Mouse (Mus musculus) forelimb bud, embryonic 11.5 days (tissue): ENCODE results near the gene Prelid3b.

Experiments used
- DNase-seq: peaks from one replicate; pipeline ENCODE4 v3.0.0-alpha.2; 2012; ENCODE audit warnings: low read depth, low spot score

The Prelid3b gene

DNA sequence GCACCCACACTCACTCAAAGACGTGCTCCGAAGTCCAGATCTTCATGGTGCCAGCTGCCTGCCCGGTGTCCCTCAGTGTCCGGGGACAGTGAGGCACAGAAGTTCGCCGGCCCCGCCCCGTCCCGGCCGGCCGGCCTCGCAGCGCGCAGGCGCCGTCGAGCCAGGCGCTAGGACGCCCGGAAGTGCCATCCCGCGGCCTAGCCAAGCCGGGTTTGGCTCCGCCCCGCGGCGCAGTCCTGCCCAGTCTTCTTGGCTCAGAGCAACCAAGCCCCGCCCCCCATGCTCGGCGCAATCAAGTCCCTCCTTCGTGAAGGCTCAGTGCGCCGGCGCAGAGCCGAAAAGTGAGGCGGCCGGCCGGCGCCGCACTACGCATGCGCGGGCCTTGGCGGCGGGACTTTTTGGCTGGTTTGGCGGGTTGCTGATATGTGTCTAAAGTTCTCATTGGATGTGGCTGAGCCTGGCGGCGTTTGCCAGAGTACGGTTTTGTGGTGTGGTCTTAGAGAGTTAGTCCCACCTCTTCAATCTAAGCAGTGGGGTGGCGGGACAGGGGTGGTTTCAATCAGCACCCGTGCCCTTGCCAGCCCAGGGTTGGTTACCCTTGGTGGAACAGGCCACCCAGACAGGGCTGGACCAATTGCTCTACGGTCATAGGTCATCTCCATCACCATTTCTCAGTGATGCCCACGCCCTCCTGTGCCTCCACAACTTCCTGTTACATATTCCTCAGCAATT is at the start of gene Prelid3b:
TSS of gene Prelid3b (minus strand) at position 264 of the 732 bp plus-strand sequence.
- peak; percentile 99 for DNase-seq

GRCm38 (mm10) chr2:174522134-174522533 is 49.3 kb upstream of the Prelid3b start:
- DNase-seq, result no peak

DNA sequence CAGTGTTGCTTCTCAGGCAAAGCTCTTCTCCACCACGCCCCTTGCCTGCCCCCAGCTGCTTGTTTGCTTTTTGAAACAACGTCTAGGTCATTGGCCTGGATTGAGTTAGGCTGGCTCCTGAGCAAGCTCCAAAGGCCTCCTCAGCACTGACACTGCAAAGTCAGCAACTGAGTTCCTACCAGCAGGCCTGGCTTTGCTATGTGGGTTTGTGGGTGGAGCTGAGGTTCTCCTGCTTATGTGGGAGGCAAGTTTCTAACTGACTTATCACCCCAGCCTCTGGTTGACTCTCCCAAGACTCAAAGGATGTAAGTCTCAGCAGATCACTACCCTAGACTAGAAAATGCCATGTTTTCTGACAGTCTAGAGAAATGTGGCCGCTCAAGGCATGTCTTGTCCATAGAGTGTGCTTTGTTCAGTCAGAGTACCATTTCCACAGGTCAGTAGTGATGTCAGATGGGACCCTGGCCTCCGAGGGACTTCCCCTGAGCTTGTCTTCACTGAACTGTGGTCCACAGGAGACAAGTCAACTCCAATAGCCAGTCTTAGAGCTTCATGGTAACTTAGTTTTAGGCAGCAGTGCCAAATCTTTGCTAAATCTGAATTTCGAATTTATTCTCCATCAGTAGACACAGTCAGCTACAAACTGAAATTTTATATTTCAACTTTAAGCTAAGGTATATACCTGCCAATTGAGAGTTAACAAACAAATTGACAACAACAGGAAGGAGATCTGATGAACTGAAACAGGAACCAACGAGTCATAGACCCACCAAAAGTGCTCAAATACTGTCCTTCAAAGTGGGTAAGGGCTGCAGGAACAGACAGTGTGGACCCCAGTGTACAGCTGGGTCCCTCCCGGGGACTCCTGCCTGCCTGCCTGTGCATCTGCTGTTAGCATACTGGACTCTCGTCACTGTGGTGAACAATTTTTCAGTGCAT is 44.5 kb upstream of the Prelid3b start:
- DNase-seq, result no peak

- DNase-seq, result no peak
Observed at GRCm38 (mm10) chr2:174514887-174515286, 42.0 kb upstream of the Prelid3b start.

DNA sequence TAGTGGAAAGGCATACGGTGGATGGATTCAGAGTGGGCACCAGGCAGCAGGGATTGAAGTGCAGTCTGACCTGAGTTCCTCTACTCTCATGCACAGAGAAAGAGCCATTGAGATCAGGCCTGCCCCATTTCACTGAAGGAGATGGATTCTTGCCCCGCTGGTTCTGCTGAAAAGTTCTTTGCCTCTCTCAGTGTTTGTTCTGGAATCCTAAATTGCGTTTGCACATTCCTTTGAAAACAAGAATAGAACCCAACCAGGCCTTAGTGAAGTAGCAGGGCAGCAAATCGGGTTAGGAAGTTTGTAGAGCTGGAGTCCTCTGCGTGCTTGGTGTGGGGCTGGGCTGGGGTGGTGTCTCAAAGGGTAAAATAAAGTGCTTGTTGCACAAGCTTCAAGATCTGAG is 40.9 kb upstream of the Prelid3b start:
- no peak for DNase-seq

DNA sequence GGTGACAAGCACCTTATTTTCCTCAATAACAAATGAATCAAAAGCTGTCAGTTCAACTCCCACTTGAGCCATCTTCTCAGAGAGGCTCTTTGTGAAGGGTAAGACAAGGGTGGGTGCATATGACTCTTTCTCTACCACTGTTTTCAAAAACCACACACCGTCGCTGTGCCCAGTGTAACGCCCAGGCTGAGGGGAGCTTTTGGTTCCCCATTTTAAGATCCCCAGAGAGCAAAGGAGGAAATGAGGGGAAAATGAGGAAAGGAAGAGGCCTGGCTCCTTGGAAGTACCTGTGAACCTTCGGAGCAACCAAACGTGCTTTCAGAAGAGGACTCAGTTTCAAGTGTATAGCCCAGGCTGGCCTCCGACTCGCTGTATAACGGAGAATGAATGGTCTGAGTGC is 36.9 kb upstream of the Prelid3b start:
- no peak for DNase-seq

DNA sequence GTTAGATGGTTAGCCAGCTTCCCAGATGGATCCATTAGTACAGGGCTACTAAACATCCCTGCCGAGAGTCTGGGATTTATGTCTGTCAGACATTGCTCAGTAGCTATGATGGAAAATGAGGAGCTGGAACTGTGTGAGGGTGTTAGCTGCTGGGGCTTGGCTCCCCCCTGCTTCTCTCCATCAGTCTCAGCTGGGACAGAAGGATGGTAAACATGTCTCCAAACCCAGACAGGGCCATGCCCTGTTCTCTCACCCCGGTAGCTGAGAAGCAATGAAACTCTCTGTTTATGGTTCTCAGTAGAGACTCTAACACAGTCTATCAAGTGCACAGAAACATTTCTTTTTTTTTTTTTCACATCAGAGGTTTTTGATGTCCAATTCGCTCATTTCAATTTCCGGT is 35.1 kb upstream of the Prelid3b start:
- DNase-seq, result no peak

DNA sequence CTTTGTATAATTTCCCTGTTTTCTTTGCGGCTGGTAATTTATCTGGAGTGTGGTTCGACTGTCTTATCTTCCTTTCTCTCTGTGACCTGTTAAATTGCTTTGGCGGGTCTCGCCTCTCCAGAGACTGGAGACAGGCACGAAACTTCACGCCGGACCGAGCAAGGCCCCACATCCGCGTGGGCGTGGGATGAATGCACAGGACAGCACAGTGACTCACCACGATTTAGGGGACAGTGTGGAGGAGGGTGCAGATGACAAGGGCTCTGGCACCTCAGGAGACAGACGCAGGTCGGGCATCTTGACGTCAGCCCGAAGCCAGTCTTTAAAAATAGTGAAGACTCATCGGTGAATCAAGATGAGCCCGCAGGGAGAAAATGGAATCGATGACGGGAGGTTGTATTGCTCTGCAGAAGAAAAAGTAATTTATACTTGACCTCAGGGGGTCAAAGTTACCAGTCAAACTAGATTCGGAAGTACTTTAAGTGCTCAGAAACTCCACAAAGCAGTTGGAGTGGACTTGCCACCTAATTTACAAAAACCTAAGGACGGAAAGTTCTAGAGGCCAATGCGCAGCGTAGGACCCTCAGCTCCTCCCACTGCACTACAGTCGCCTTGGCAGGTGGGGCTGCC is 30.1 kb upstream of the Prelid3b start:
- no peak for DNase-seq

GRCm38 (mm10) chr2:174502321-174502720 is 29.4 kb upstream of the Prelid3b start:
- no peak for DNase-seq

GRCm38 (mm10) chr2:174501517-174501916 is 28.6 kb upstream of the Prelid3b start:
- peak; percentile 2 for DNase-seq

GRCm38 (mm10) chr2:174500814-174501503 is 28.1 kb upstream of the Prelid3b start:
- DNase-seq, result peak; percentile 23

- DNase-seq, result no peak
Observed at GRCm38 (mm10) chr2:174492858-174493257, 20.0 kb upstream of the Prelid3b start.

DNA sequence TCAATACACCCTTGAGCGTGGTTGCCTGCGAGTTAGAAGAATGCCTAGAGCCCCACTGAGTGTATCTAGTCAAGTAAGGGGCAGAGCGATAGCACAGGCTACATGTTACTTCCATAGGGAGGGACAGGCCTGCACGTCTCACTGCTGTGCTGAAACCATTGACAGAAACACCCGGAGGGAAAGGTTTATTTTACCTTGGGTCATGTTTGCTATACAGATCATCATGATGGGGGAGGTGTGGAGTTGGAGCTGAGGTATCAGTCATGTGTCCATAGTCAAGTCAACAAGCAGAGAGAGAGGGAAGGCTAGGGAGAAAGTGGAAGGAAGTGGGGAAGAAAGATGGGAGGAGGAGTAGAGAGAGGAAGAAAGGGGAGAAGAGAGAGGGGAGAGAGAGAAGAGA is 14.1 kb upstream of the Prelid3b start:
- DNase-seq, result no peak

DNA sequence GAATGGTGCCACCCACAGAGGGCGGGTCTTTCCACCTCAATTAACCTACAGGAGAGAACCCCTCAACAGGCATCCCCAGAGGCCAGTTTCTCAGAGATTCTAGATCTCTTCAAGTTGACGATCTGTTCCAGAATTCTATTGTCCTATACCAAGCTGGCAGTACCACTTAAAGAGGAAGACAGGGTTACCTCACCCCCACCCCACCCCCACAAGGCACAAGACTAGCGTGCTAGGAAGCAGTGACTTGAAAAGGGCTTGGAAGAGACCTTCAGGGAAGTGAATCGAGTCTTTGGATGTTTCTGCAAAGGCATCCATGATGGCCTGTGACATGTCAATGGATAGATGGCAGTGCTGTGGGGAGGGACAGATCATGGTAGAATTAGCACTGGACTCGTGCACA is 5.9 kb upstream of the Prelid3b start:
- no peak for DNase-seq

GRCm38 (mm10) chr2:174477543-174478319 is 4.8 kb upstream of the Prelid3b start:
- DNase-seq, result no peak

DNA sequence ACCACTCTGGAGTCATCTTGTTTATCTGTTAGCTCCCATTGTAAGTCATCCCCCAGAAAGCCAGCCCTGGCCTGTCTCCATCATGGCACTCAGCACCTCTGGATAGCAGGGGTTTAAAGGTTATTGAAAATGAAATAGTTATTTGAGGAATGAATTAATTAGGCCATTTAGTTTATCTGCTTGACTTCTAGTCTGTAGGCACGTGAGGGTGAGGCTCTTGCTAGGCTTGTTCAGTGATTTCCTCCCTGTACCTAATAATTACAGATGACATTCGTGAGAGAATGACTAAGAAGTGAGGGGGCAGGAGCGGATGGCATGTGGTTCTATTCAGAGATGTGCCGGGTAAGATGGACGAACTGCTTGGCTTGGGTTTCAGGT is 658 bp upstream of the Prelid3b start:
- DNase-seq, result no peak

DNA sequence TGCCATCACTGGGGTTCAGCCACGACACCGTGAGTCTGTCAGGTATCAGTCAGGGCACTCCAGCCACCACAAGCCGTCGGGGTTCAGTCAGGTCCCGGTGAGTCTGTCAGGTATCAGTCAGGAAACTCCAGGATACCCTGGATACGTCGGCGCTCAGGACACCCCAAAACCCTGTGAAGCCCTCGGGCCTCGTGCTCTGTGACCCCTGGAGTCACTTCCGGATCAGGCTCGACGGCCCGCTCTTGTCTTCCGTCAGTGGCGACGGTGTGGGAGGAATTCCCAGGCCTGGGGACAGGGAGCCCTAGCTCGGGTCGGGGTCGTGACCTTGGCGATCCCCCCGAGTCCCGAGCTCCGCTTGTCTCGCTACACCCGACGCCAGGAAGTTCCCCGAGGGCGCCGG is 474 bp downstream of the Prelid3b start:
- peak; percentile 8 for DNase-seq

GRCm38 (mm10) chr2:174470786-174471405 is 2.0 kb downstream of the Prelid3b start:
- DNase-seq, result no peak

- no peak for DNase-seq
Observed at GRCm38 (mm10) chr2:174470333-174470732, 2.5 kb downstream of the Prelid3b start.

GRCm38 (mm10) chr2:174463789-174464523 is 8.9 kb downstream of the Prelid3b start, which contains the start of gene Atp5e:
Atp5e (minus strand) TSS chr2:174464105.
- peak; percentile 90 for DNase-seq
